Mouse (Mus musculus): ENCODE results near the gene Figla. TPM values are rescaled to one million over a fixed set of nuclear protein-coding genes. Genes with fewer than 3 reads are reported as not detected.

The Figla gene
- polyA plus RNA-seq, 1 experiment from 2014 or later = not detected

- peaks cover 8% of the 10 kb centered on the region for H3K4me1 ChIP-seq
- H3K36me3 ChIP-seq = no peaks in the 10 kb centered on the region
- no peak overlapping the region for H3K4me2 ChIP-seq
- 0% methylated on average over 1 of the region's 1 CpGs for WGBS (ENCODE audit: insufficient replicate concordance)
- no peak overlapping the region for H3K27ac ChIP-seq
- peaks cover 46% of the 10 kb centered on the region for H3K27me3 ChIP-seq (replicated peaks)
- ATAC-seq = no peak
- H3K9ac ChIP-seq = no peak overlapping the region
- no peaks in the 10 kb centered on the region for H3K9me3 ChIP-seq (replicated peaks)
- no peak overlapping the region for H3K4me3 ChIP-seq
Measured at GRCm38 (mm10) chr6:86058475-86058874, 42.5 kb downstream of the Figla start.

- Histone ChIP-seq H3K4me3 (no peak overlapping the region), H3K36me3 (no peaks in the 10 kb centered on the region), H3K9ac (no peak overlapping the region), H3K27ac (no peak overlapping the region), H3K4me2 (no peak overlapping the region), H3K27me3 (replicated peaks) (peaks cover 53% of the 10 kb centered on the region), H3K4me1 (peaks cover 2% of the 10 kb centered on the region; the same call in 1 of the 2 replicates), H3K9me3 (replicated peaks) (no peaks in the 10 kb centered on the region)
- ATAC-seq = no peak
- WGBS (ENCODE audit: insufficient replicate concordance) = 23% methylated on average over 7 of the region's 7 CpGs
Measured at GRCm38 (mm10) chr6:86059151-86059853, 43.3 kb downstream of the Figla start.

GRCm38 (mm10) chr6:86060170-86060569, 44.2 kb downstream of the Figla start:
- Histone ChIP-seq H3K9ac (no peak overlapping the region), H3K9me3 (replicated peaks) (no peaks in the 10 kb centered on the region), H3K27me3 (replicated peaks) (peaks cover 61% of the 10 kb centered on the region), H3K36me3 (no peaks in the 10 kb centered on the region), H3K27ac (no peak overlapping the region), H3K4me2 (no peak overlapping the region), H3K4me3 (no peak overlapping the region), H3K4me1 (peaks cover 6% of the 10 kb centered on the region; the same call in 1 of the 2 replicates)
- WGBS (ENCODE audit: insufficient replicate concordance) = 92% methylated on average over 3 of the region's 3 CpGs
- no peak for ATAC-seq

GRCm38 (mm10) chr6:86062226-86062625, 46.3 kb downstream of the Figla start:
- Histone ChIP-seq H3K9ac (no peak overlapping the region), H3K36me3 (no peaks in the 10 kb centered on the region), H3K27ac (no peak overlapping the region), H3K9me3 (replicated peaks) (no peaks in the 10 kb centered on the region), H3K4me1 (peaks cover 6% of the 10 kb centered on the region; the same call in 1 of the 2 replicates), H3K4me3 (no peak overlapping the region), H3K27me3 (replicated peaks) (peaks cover 81% of the 10 kb centered on the region), H3K4me2 (no peak overlapping the region)
- ATAC-seq = no peak
- 64% methylated on average over 5 of the region's 5 CpGs for WGBS (ENCODE audit: insufficient replicate concordance)

GRCm38 (mm10) chr6:86062684-86063083, 46.7 kb downstream of the Figla start:
- 86% methylated on average over 2 of the region's 2 CpGs for WGBS (ENCODE audit: insufficient replicate concordance)
- Histone ChIP-seq H3K27ac (no peak overlapping the region), H3K9me3 (replicated peaks) (no peaks in the 10 kb centered on the region), H3K4me3 (no peak overlapping the region), H3K36me3 (no peaks in the 10 kb centered on the region), H3K9ac (no peak overlapping the region), H3K4me1 (peaks cover 6% of the 10 kb centered on the region; the same call in 1 of the 2 replicates), H3K4me2 (no peak overlapping the region), H3K27me3 (replicated peaks) (peaks cover 81% of the 10 kb centered on the region)
- ATAC-seq = no peak

GRCm38 (mm10) chr6:86064318-86065016, 48.5 kb downstream of the Figla start:
- no peak overlapping the region for H3K27ac ChIP-seq
- H3K9ac ChIP-seq = no peak overlapping the region
- no peak overlapping the region for H3K4me2 ChIP-seq
- 59% methylated on average over 6 of the region's 6 CpGs for WGBS (ENCODE audit: insufficient replicate concordance)
- peaks cover 70% of the 10 kb centered on the region for H3K27me3 ChIP-seq (replicated peaks)
- peaks cover 9% of the 10 kb centered on the region for H3K4me1 ChIP-seq
- H3K4me3 ChIP-seq = no peak overlapping the region
- ATAC-seq = no peak
- no peaks in the 10 kb centered on the region for H3K36me3 ChIP-seq
- no peaks in the 10 kb centered on the region for H3K9me3 ChIP-seq (replicated peaks)

- no peak overlapping the region for H3K27ac ChIP-seq
- 66% methylated on average over 6 of the region's 6 CpGs for WGBS (ENCODE audit: insufficient replicate concordance)
- H3K9me3 ChIP-seq (replicated peaks) = no peaks in the 10 kb centered on the region
- H3K27me3 ChIP-seq (replicated peaks) = peaks cover 61% of the 10 kb centered on the region
- no peak for ATAC-seq
- H3K36me3 ChIP-seq = no peaks in the 10 kb centered on the region
- no peak overlapping the region for H3K4me2 ChIP-seq
- peaks cover 29% of the 10 kb centered on the region for H3K4me1 ChIP-seq
- no peak overlapping the region for H3K9ac ChIP-seq
- no peak overlapping the region for H3K4me3 ChIP-seq
Measured at GRCm38 (mm10) chr6:86066727-86067126, 50.8 kb downstream of the Figla start.

GRCm38 (mm10) chr6:86067145-86067544, 51.2 kb downstream of the Figla start:
- H3K27ac ChIP-seq = no peak overlapping the region
- H3K9ac ChIP-seq = no peak overlapping the region
- H3K4me1 ChIP-seq = peaks cover 33% of the 10 kb centered on the region
- peaks cover 57% of the 10 kb centered on the region for H3K27me3 ChIP-seq (replicated peaks)
- no peaks in the 10 kb centered on the region for H3K36me3 ChIP-seq
- H3K4me2 ChIP-seq = no peak overlapping the region
- 48% methylated on average over 5 of the region's 5 CpGs for WGBS (ENCODE audit: insufficient replicate concordance)
- H3K9me3 ChIP-seq (replicated peaks) = no peaks in the 10 kb centered on the region
- no peak overlapping the region for H3K4me3 ChIP-seq
- no peak for ATAC-seq

GRCm38 (mm10) chr6:86069009-86069408, 53.0 kb downstream of the Figla start:
- Histone ChIP-seq H3K27ac (no peak overlapping the region), H3K36me3 (no peaks in the 10 kb centered on the region), H3K9me3 (replicated peaks) (no peaks in the 10 kb centered on the region), H3K27me3 (replicated peaks) (peaks cover 40% of the 10 kb centered on the region), H3K4me3 (no peak overlapping the region), H3K9ac (no peak overlapping the region), H3K4me1 (peaks cover 42% of the 10 kb centered on the region), H3K4me2 (no peak overlapping the region)
- 67% methylated on average over 5 of the region's 5 CpGs for WGBS (ENCODE audit: insufficient replicate concordance)
- ATAC-seq = no peak

- Histone ChIP-seq H3K9ac (no peak overlapping the region), H3K36me3 (no peaks in the 10 kb centered on the region), H3K4me3 (no peak overlapping the region), H3K27me3 (replicated peaks) (peaks cover 33% of the 10 kb centered on the region), H3K4me2 (peak overlapping the region; percentile 14; the same call in 1 of the 2 replicates), H3K9me3 (replicated peaks) (no peaks in the 10 kb centered on the region), H3K4me1 (peaks cover 44% of the 10 kb centered on the region), H3K27ac (no peak overlapping the region)
- ATAC-seq = peak; percentile 72; the same call in 1 of the 2 replicates
- 46% methylated on average over 3 of the region's 3 CpGs for WGBS (ENCODE audit: insufficient replicate concordance)
Measured at GRCm38 (mm10) chr6:86069856-86070255, 53.9 kb downstream of the Figla start.

- H3K36me3 ChIP-seq = no peaks in the 10 kb centered on the region
- no peak overlapping the region for H3K9ac ChIP-seq
- no peak overlapping the region for H3K4me3 ChIP-seq
- 57% methylated on average over 7 of the region's 7 CpGs for WGBS (ENCODE audit: insufficient replicate concordance)
- no peak overlapping the region for H3K27ac ChIP-seq
- H3K27me3 ChIP-seq (replicated peaks) = peaks cover 30% of the 10 kb centered on the region
- no peaks in the 10 kb centered on the region for H3K9me3 ChIP-seq (replicated peaks)
- ATAC-seq = peak; percentile 49; the same call in 1 of the 2 replicates
- H3K4me2 ChIP-seq = no peak overlapping the region; the same call in 1 of the 2 replicates
- peaks cover 48% of the 10 kb centered on the region for H3K4me1 ChIP-seq
Measured at GRCm38 (mm10) chr6:86070277-86070676, 54.3 kb downstream of the Figla start.
